Mouse (Mus musculus) left cerebral cortex, adult 2 months (tissue): ENCODE results near the gene Dynlt1a. TPM values are rescaled to one million over a fixed set of nuclear protein-coding genes. Genes with fewer than 3 reads are reported as not detected.
"Not testable (repeated sequence)": the region's sequence is repeated elsewhere in the genome, so short reads cannot be mapped to it uniquely, and the experiment has no call there.

Experiments
- DNase-seq, 2 experiments: peaks; one replicate each; pipeline ENCODE4 v3.0.0; 2021 to 2022; ENCODE audit warnings: low spot score in 2 of 2, mixed read lengths in 1 of 2; ENCODE audit errors: extremely low spot score in 1 of 2
- H3K27ac ChIP-seq: fragments of 200-600 bp; 2 replicates; pipeline ENCODE4 v1.8.1; 2022
- H3K4me3 ChIP-seq: fragments of 200-600 bp; 2 replicates; pipeline ENCODE4 v1.8.1; 2022
- intact Hi-C: fragments of 180-260 bp; cut with DNase I; formaldehyde crosslinking; loops from one replicate; pipeline ENCODE4 v1.15.1; 2025
- total RNA-seq, 2 experiments: library from RNA; stranded (reverse); gene quantifications; 2 replicates each; pipeline ENCODE4 v1.2.3; 2021

Gene Dynlt1a
- total RNA-seq, 2 experiments from 2014 or later, result 12.2 to 17.0 TPM

DNA sequence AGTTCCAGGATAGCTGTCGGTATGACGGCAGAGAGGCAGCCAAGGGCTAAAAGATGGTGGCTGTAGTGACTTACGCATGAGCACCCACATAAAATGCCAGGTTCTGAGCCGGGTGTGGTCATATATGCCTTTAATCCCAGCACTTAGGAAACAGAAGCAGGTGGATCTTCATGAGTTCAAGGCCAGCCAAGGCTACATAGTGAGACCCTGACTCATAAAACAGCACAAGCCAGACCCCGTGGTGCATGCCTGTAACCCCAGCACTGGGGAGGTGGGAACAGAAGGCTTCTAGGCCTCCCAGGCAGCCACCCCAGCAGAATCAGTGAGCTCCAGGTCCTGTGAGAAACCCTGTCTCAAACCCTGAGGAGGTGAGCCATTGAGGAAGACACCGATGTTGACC lies 12.4 kb downstream of the Dynlt1a start:
- H3K27ac ChIP-seq, DNase-seq, H3K4me3 ChIP-seq, intact Hi-C loops: not testable (repeated sequence)

DNA sequence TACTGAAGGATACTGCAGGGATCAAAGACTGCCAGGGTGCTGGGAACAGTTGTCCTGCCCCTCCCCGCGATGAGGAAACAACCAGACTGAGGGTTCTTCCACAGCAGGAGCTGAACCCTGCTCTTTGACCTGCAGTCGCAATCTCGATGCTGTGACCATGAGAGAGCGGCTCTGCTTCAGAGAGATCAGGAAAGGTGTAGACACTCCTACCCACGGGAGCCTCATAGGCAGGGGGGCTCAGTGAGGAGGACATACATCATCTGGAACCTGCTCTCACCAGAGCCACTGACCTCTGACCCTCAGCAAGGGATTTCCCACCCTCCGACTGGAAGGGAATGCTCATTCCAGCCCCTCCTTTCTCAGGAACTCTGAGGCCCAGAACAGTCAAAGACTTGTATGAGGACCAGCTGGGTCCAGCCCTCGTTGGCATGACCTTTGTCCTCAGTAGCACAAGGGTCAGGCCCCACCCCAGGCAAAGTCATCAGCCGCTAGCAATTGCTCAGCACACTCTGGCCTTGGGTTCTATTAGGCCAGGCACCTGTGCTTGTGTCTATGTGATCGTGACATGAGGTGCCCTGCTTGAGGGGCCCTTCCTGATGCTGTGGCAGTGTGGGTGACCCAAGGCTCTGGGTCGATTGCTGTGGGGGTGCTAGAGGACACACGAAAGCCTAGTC lies 17.0 kb downstream of the Dynlt1a start:
- intact Hi-C loops, DNase-seq, H3K27ac ChIP-seq, H3K4me3 ChIP-seq: not testable (repeated sequence)

DNA sequence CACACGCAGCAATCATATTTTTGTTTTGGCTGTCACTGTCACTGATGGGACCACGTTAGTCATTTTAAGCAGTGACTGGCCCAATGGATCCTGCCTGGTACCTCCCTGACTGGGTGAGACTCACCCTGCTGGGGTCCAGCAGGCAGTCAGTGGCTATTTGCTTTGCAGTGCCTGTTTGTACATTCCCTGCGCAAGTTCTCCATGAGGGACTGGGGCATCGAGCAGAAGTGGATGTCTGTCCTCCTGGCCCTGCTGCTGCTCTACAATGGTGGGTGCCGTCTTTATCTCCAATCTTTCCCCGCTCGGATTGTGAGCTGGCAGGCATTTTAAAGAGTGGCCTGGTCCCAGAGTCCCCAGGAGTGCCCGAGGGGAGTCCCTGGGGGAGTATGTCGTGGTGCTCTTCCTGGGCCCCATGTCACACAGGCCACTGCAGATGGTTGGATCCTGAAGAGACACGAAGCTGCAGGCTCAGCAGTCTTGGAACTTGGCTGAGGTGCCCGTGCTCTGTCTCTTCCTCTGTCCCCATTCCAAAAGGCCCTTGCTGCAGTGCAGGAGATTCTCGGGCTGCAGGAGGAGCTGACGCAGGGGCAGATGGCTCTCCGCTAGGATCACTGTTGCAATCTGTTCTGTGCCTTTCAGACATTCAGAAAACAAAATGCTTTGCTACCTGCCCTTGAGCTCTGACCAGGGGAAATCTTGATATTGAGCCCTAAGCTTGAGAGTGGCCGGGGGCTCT lies 20.1 kb downstream of the Dynlt1a start:
- H3K4me3 ChIP-seq, intact Hi-C loops, DNase-seq, H3K27ac ChIP-seq: not testable (repeated sequence)

DNA sequence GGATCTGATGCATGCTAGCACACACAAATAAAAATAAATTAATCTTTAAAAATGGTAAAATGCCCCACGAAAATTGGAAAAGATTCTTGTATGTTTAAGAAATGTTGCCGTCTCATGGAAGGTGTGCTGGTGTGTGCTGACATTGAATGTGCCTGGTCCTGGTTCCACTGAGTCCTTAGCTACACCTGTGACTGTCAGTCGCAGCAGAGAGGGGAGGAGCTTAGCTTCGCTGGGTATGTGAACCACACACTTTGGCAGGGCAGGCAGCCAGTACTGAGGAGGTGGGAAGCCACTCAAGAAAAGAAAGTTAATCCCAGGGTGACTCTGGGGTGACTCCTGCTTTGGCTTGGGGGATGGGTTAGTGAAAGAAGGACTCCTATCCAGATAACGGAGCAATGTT lies 23.4 kb downstream of the Dynlt1a start:
- H3K27ac ChIP-seq, intact Hi-C loops, DNase-seq, H3K4me3 ChIP-seq: not testable (repeated sequence)

DNA sequence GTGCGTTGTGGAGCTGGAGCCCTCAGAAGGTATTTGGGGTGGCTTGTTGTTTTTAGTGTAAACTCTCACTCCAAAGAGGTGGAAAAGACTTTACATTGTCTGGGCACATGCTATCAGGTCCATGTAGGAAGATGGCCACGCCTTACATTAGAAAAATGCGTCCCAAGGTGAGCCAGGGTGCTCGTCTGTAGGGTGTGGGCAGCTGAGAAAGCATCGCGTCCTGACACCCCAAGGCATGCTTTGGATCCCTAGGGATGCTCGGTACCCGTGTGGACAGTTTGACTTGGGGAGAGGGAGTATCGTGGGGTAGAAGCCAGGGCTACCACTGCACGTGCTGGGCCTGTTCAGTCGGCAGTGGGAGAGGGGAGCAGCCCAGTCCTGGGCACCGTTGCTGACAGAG lies 28.3 kb downstream of the Dynlt1a start:
- H3K27ac ChIP-seq, H3K4me3 ChIP-seq, DNase-seq: not testable (repeated sequence)
- intact Hi-C loops, result loop anchor here (10.0 kb wide), 1 partner anchor 346 kb away; no protein-coding TSS in a partner anchor

DNA sequence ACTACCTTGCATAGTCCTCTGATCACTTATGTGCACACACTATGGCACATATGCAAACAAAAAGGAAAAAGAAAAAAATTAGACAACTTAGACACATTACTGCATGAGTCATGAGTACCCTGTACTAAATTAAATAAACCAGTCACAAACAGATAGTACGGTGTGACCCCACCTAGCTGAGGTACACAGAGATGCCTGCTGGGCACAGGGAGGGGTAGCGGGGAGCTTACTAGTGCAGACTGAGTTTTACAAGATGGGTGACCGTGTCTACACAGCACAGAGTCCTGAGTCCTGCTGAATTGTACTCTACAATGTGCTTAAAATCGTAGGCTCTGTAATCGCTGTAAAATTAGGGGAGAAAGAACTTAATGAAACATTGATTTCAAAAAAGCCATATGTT lies 31.1 kb downstream of the Dynlt1a start:
- H3K27ac ChIP-seq, DNase-seq, H3K4me3 ChIP-seq: not testable (repeated sequence)
- intact Hi-C loops, result loop anchor here (10.0 kb wide), 1 partner anchor 349 kb away; no protein-coding TSS in a partner anchor

DNA sequence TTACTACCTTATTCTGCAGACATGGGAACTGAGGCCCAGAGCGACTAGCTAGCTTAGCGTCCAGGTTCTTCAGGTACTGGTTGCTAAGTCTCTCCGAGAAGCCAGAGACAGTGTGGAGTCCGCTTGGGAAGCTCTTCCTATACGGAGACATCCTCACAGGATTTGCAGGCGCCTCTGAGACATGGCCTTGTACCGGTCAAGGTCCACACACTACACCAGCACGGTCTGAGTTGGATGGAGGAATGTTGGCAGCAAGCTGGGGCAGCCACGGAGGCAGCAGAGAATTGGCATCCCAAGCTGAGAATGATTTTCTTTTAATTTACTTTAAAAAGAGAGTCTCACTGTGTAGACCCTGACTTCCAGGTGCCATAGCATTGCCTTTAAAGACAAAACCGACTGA lies 34.2 kb downstream of the Dynlt1a start:
- not testable (repeated sequence) for H3K4me3 ChIP-seq, DNase-seq, H3K27ac ChIP-seq
- intact Hi-C loops, result loop anchor here (10.0 kb wide), 1 partner anchor 352 kb away; no protein-coding TSS in a partner anchor

DNA sequence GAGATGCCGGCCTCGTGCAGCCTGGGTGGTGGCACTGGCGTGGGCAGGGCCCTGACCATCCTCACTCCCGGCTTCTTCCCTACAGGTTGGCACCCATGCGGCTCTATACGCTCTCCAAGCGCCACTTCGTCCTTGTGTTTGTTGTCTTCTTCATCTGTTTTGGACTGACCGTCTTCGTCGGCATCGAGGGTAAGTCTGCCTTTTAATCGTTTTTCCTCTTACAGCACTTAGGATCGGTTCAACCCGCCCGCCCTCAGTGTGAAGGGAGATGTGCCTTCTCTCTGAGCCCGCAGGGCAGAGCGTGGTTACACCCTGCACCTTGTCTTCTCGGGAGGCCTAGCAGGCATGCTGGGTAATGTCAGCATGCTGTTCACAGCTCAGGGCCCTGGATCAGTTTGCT lies 36.8 kb downstream of the Dynlt1a start:
- not testable (repeated sequence) for H3K27ac ChIP-seq, H3K4me3 ChIP-seq, DNase-seq
- intact Hi-C loops, result loop anchor here (10.0 kb wide), 1 partner anchor 354 kb away; no protein-coding TSS in a partner anchor

DNA sequence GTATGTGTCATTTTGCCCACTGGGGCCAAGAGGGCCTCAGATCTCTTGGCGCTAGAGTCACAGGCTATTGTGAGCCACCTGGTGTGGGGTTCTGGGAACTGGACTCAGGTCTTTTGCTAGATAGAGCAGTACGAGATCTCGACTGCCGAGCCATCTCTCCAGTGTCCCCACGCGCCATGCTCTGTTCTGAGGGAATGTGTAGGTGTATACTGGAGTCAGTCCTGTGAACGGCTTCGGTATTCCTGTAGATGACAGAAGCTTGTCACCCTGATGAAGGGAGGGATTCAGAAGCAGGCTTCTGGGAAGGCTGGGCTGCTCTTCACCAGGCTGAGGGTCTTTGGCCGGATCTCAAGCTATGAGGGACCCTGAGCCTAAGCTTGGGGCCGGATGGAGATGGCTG lies 37.5 kb downstream of the Dynlt1a start:
- peak in 1 of 2 experiments; percentile 21 for DNase-seq
- intact Hi-C loops, result loop anchor here (10.0 kb wide), 1 partner anchor 355 kb away; no protein-coding TSS in a partner anchor
- not testable (repeated sequence) for H3K27ac ChIP-seq, H3K4me3 ChIP-seq

DNA sequence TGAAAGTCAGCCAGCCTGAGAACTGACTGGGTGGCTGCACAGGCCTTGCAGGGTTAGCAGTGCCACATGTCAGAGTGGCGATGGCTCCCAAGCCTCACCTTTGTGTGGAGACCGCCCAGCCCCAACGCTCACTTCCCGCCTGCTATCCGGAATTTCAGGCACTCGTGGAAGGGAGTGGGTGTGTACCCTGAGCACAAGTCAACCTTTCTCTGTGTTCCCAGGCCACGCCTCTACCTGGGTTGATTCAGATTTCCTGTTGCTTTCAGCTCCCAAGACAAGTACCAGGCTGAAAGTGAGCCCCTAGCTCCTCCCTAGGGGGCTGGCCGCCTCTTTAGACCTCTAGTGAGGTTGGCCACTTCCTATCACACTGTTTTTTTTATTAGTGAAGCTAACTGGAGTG lies 38.1 kb downstream of the Dynlt1a start:
- intact Hi-C loops, H3K27ac ChIP-seq, H3K4me3 ChIP-seq: not testable (repeated sequence)
- DNase-seq, result peak in 1 of 2 experiments; percentile 10

DNA sequence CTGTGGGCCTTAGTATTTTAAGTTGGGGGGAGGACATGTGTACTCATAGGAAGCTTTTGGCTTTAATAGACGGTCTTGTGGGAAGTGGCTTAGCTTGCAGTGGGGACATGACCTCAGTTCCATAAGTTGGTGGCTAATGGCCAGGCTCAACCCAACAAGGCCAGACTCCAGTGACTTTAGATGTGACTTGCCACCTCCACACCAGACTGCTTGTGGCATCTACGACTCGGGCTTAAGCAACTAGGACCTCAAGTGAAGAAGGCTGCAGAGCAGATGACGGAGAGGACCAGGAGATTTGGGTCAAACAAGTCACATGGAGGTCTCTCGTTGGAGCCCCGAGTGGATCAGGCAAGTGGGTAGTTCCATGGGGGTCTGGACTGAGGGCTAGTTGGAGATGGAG lies 42.6 kb downstream of the Dynlt1a start:
- H3K4me3 ChIP-seq, H3K27ac ChIP-seq, intact Hi-C loops, DNase-seq: not testable (repeated sequence)

DNA sequence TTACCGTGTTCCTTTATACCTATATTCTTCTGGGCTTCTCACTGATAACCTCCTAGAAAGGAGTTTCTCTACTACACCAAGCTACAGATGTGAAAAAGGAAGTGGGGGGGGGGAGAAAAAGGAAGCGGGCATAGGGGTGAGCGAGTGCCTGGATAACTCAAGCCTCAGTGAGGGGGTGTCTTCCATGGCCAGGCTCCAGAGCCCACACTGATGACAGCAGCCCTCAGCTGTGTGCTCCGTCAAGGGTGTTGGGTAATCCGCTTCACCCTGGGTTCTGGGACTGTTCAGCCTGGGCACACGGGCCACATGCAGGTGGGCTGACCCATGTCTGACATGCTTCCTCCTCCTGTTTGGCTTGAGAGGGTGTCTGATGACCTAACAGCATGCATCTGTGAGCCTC lies 45.3 kb downstream of the Dynlt1a start:
- DNase-seq, intact Hi-C loops, H3K27ac ChIP-seq, H3K4me3 ChIP-seq: not testable (repeated sequence)

DNA sequence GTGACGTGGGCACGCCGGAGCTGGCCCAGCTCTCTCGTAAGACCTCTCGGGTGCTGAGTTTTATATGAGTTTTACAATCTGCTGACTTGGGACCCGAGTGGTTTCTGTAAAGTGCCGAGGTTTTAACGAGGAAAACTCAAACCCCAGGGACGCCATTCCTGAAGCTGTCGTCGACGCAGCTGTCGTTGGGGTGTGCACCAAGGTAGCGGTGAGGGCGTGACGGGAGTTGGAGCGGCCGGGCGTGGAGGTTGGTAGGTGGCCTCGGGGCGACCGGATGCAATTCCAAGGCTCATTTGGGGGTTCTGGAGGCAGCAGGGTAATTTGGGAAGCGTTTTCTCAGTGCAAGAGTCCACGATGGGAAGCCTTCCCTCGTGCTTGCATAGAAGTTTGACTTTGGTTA lies 46.5 kb downstream of the Dynlt1a start:
- H3K27ac ChIP-seq, intact Hi-C loops, DNase-seq: not testable (repeated sequence)
- H3K4me3 ChIP-seq, result peak overlapping the region; percentile 57

DNA sequence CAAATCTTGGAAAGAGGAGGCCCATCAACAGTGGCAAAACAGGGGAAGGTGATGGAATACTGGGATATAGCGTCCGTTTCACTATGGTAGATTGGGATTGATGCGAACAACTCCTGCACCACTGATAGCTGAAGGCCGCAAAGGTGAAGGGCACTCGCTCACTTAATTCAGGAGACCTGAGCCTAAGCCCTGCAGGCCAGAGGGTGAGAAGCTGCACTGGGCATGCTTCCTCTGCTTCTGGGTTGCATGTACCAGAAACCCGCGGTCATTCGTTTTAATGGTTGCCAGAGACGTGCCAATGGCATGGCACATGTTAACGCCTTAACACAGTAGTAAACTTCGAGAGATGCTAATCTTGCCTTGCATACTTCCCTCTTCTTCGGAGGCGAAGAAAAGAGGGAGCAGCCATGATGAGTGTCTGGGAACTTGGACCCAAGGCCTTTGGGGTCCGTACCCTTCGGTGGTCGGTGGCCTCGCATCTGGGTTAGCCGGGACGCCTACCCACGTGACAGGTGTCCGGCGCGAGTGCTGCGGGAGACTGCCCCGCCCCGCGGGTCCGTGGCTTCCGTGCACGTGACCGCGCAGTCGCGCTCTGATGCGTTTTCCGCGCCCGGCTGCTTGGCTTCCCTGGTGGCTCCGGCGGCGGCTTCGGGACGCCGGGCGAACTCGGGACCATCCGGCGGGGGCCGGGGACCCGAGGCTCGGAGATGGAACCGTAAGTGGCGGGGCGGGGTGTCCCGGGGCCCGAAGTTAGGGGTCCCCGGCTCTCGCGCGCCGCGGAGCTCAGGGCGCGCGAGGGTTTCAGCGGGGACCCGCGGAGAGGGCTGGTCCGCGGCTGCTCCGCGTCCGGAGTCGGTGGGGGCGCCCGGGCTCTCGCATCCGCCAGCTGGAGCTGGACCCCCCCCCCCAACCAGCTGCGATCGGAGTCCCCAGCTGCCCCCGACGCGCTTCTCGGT lies 47.1 kb downstream of the Dynlt1a start:
- H3K4me3 ChIP-seq, result peak overlapping the region; percentile 57
- H3K27ac ChIP-seq, intact Hi-C loops: not testable (repeated sequence)
- peak; percentile 16 to 18 for DNase-seq

DNA sequence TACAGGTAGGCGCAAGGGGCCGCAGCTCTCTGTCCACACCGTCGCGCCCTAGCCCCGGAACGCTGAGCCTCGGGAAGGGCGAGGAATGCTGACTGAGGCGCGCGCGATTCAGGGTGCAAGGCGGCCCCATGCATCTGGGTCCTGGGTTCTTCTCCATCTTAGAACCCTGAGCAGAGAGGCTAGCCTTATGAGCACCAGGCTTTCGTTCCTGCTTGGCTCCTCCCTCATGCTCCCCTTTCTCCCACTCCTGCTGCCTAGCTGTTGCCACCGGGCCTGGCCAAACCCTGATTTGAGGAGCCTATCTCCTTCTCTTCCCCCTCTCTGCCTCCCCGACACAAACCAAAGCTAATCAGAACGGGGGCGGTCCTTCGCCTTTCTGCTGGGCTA lies 60.2 kb downstream of the Dynlt1a start:
- peak overlapping the region; percentile 93 for H3K27ac ChIP-seq
- DNase-seq, result peak; percentile 69 to 78
- H3K4me3 ChIP-seq, result peak overlapping the region; percentile 60
- intact Hi-C loops, result not testable (repeated sequence)

DNA sequence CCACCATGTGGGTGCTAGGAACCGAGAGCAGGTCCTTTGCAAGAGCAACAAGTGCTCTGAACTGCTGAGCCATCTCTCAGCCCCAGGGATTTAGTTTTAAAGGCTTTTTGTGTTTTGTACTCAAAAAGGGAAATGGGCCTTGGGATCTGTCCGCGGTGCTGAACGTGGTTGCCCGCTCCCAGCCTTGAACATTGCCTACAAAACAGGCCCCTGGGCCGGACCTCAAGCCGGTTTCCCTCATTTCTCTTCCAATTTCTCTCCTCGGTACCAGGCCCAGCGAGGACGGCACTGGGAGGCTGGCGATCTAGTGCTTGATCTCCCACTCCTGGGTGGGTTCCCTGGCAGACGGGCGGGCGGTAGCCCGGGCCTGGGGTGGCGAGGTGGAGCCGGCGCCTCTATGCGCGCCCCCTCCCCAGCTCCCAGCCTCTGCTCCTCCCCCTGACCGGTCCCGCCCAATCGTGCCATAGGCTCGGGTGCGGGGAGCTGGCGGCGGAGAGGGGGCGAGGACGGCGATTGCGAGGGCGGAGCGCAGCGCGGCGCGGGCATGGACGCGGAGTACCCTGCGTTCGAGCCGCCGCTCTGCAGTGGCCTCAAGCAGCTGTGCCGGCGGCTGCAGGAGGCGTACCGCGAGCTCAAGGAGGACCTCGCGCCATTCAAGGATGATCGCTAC lies 60.8 kb downstream of the Dynlt1a start, which contains the start of gene Tmem181a:
TSS of gene Tmem181a (plus strand) at position 461 of the 670 bp plus-strand sequence.
- peak within 1 kb of the TSS; percentile 60 for H3K4me3 ChIP-seq
- DNase-seq, intact Hi-C loops: not testable (repeated sequence)
- peak within 1 kb of the TSS; percentile 93 for H3K27ac ChIP-seq
